8 mouse cellular contexts compared by ENCODE assay signal in genomic region chr15:27680997-27681396, GRCm38 (mm10). TPM values are rescaled to one million over a fixed set of nuclear protein-coding genes. Genes with fewer than 3 reads are reported as not detected.
DNase-seq lines count a peak whose midpoint lies in the region; ATAC-seq and TF ChIP-seq lines count a peak whose summit lies in the region.

No protein-coding gene starts in this region.

- peak overlapping the region; percentile 88 for H3K4me2 ChIP-seq in limb, embryonic 14.5 days (replicated peaks; ENCODE audit: low read depth, low read length, severe bottlenecking)

- H3K27me3 ChIP-seq in limb, embryonic 14.5 days (ENCODE audit: control insufficient read depth, insufficient read depth, low read length), result no peaks in the 10 kb centered on the region

- no peak for TF ChIP-seq POLR2A in limb, embryonic 14.5 days (IDR thresholded peaks at IDR 0.05; ENCODE audit: borderline replicate concordance, extremely low read depth, insufficient read depth, insufficient read length)

- DNase-seq in embryo, embryonic 10 days (ENCODE audit: low spot score), result peak; percentile 27
- no peak for DNase-seq in embryo, embryonic 11 days
- peak; percentile 70 for DNase-seq in thymus, postnatal 0 days (ENCODE audit: low spot score)
- no peak for DNase-seq in thymus, postnatal 4 days
- no peak for DNase-seq in limb, embryonic 14.5 days (ENCODE audit: low spot score)
- DNase-seq in natural killer cell, adult 2 months (ENCODE audit: low spot score in 2 of 2), result peak; percentile 72 to 87
- DNase-seq in cerebellum, adult 18-20 months, result no peak

- peak overlapping the region; percentile 66 for H3K9ac ChIP-seq in limb, embryonic 14.5 days (ENCODE audit: low read depth, low read length, severe bottlenecking)

- peak; percentile 17 for ATAC-seq in limb, embryonic 14.5 days (ENCODE audit: low FRiP score, low read depth)
- no peak for ATAC-seq in granulocyte monocyte progenitor cell, adult 5-6 weeks (replicated peaks; ENCODE audit: poor library complexity, severe bottlenecking)

- no peak overlapping the region for H3K27ac ChIP-seq in limb, embryonic 14.5 days (replicated peaks; ENCODE audit: low read depth, low read length)

- no peaks in the 10 kb centered on the region for H3K36me3 ChIP-seq in limb, embryonic 14.5 days (ENCODE audit: control insufficient read depth, insufficient read depth, low read length)

- H3K9me3 ChIP-seq in limb, embryonic 14.5 days (ENCODE audit: control insufficient read depth, low read length), result no peaks in the 10 kb centered on the region

- peak overlapping the region; percentile 64 for H3K4me3 ChIP-seq in limb, embryonic 14.5 days (replicated peaks; ENCODE audit: low read length)

- peaks cover 10% of the 10 kb centered on the region for H3K4me1 ChIP-seq in limb, embryonic 14.5 days (ENCODE audit: control insufficient read depth, insufficient read depth, low read length)

- 5% methylated on average over 26 of the region's 28 CpGs for WGBS in limb, embryonic 14.5 days

RNA-seq across cellular contexts. Expression of gene Otulinl, which starts 0.4 kb away (rescaled TPM):
- polyA plus RNA-seq in thymus, postnatal 0 days (2015; fragmentation: Nextera tagmentation; extraction: Ambion mirVana), result 75.9 and 97.4 TPM in 2 replicates
- 9.0 and 9.6 TPM in 2 replicates for polyA plus RNA-seq in limb, embryonic 14.5 days (2012; rRNA removed)
- polyA plus RNA-seq in limb, embryonic 14.5 days (2014; fragmentation: Nextera tagmentation; extraction: Ambion mirVana), result 20.6 and 24.4 TPM in 2 replicates
- 56.7 and 73.7 TPM in 2 replicates for total RNA-seq in granulocyte monocyte progenitor cell, adult 5-6 weeks (2014; fragmentation: Nextera tagmentation)
- total RNA-seq in granulocyte monocyte progenitor cell, adult 5-6 weeks (2017), result 29.6 and 35.3 TPM in 2 replicates

RNA-seq across cellular contexts. Expression of gene Otulin, which starts 50.5 kb away (rescaled TPM):
- polyA plus RNA-seq in thymus, postnatal 0 days (2015; fragmentation: Nextera tagmentation; extraction: Ambion mirVana), result 50.3 and 53.0 TPM in 2 replicates
- 21.4 and 25.7 TPM in 2 replicates for polyA plus RNA-seq in limb, embryonic 14.5 days (2012; rRNA removed)
- polyA plus RNA-seq in limb, embryonic 14.5 days (2014; fragmentation: Nextera tagmentation; extraction: Ambion mirVana), result 42.7 and 43.0 TPM in 2 replicates
- total RNA-seq in granulocyte monocyte progenitor cell, adult 5-6 weeks (2014; fragmentation: Nextera tagmentation), result 55.0 and 74.2 TPM in 2 replicates
- 41.3 and 50.3 TPM in 2 replicates for total RNA-seq in granulocyte monocyte progenitor cell, adult 5-6 weeks (2017)

Comparison
In these comparisons a context has a peak if more than half of its experiments do, and no peak if none do; other contexts are left out.
1. DNase-seq: peak in embryo, embryonic 10 days (single experiment), thymus, postnatal 0 days (single experiment) and natural killer cell, adult 2 months (2 of 2); none in embryo, embryonic 11 days (single experiment), thymus, postnatal 4 days (single experiment), limb, embryonic 14.5 days (single experiment) and cerebellum, adult 18-20 months (0 of 2).